Mouse (Mus musculus): Measurements from ENCODE around the gene Rbm14. TPM values are rescaled to one million over a fixed set of nuclear protein-coding genes. Genes with fewer than 3 reads are reported as not detected.

Gene Rbm14
- 13.7 TPM for polyA plus RNA-seq (2014; fragmentation: Illumina TruSeq; extraction: RNeasy Lipid Tissue Mini Kit (QIAGEN cat#74804); ENCODE audit: insufficient read depth, low read depth, low replicate concordance)

GRCm38 (mm10) chr19:4811063-4811908 is at the start of gene Rbm14, which contains the start of gene Gm21992:
Gene Rbm14 (minus strand): TSS chr19:4811634.
Gene Gm21992 (minus strand): TSS chr19:4811612.

DNA sequence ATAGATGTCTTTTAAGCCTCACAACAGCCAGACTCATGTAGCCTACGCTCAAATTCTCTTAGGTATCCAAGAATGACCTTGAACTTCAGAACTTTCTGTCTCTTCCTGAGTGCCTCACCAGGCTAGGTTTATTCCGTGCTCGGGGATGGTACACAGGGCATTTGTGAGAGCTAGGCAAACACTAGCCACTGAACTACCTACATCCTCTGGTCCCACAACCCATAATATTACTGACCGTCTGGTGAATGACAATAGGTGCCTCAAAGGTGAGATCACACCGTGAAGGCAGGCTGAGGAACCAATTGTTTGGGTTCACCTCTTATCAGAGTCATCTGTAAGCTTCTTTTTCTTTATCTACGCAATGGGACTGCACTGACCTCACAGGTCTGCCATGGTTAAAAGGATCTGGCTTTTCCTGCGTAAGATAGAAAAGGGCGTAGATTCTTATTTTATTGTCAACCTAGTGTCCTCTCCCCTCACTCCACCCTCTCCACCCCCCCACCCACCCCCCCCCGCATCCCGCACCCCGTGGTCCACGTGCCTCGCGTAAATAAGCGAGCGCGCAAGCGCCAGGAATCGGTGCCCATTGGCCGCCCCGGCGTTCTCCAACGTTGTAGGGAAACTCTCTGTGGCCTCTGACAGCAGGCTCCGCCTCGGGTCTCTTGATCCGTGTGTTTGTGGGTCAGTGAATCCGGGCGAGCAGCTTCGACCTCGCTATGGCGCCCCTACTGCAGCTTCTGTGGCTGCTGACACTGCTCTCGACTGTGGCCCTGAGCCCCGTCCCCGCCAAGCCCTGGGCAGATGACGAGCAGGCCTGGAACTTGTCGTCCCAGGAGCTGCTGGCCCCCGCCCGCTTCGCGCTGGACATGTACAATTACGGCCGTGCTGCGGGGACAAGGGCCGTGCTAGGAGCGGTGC is 43.4 kb upstream of the Rbm14 start, which contains the start of gene Ctsf:
Gene Ctsf, plus strand, starts transcription at position 579 of the 918 bp plus-strand sequence.

GRCm38 (mm10) chr19:4839149-4839548 is 27.7 kb upstream of the Rbm14 start, which contains the start of the genes Ccs and Ccdc87:
Gene Ccs (minus strand): TSS chr19:4839332.
Gene Ccdc87 (plus strand): TSS chr19:4839366.

GRCm38 (mm10) chr19:4793831-4794422 is 17.5 kb downstream of the Rbm14 start, which contains the start of gene Rbm4:
Gene Rbm4 (minus strand): TSS chr19:4793901.

GRCm38 (mm10) chr19:4756193-4756911 is 55.1 kb downstream of the Rbm14 start, which contains the start of gene Rbm4b:
Gene Rbm4b (plus strand): TSS chr19:4756497.

Other genes starting within 250 kb of the Rbm14 start
- gene Lrfn4, start 196.0 kb downstream of the Rbm14 start, polyA plus RNA-seq (2014; fragmentation: Illumina TruSeq; extraction: RNeasy Lipid Tissue Mini Kit (QIAGEN cat#74804); ENCODE audit: insufficient read depth, low read depth, low replicate concordance) = 5.6 TPM
- gene Rce1, start 186.0 kb downstream of the Rbm14 start, polyA plus RNA-seq (2014; fragmentation: Illumina TruSeq; extraction: RNeasy Lipid Tissue Mini Kit (QIAGEN cat#74804); ENCODE audit: insufficient read depth, low read depth, low replicate concordance) = 33.1 TPM
- not detected for gene Gm960, start 113.0 kb downstream of the Rbm14 start, polyA plus RNA-seq (2014; fragmentation: Illumina TruSeq; extraction: RNeasy Lipid Tissue Mini Kit (QIAGEN cat#74804); ENCODE audit: insufficient read depth, low read depth, low replicate concordance)
- 0.83 TPM for gene Sptbn2, start 100.5 kb downstream of the Rbm14 start, polyA plus RNA-seq (2014; fragmentation: Illumina TruSeq; extraction: RNeasy Lipid Tissue Mini Kit (QIAGEN cat#74804); ENCODE audit: insufficient read depth, low read depth, low replicate concordance)
- 10.1 TPM for gene Rbm4b, start 55.1 kb downstream of the Rbm14 start, polyA plus RNA-seq (2014; fragmentation: Illumina TruSeq; extraction: RNeasy Lipid Tissue Mini Kit (QIAGEN cat#74804); ENCODE audit: insufficient read depth, low read depth, low replicate concordance)
- gene Rbm4, start 17.7 kb downstream of the Rbm14 start, polyA plus RNA-seq (2014; fragmentation: Illumina TruSeq; extraction: RNeasy Lipid Tissue Mini Kit (QIAGEN cat#74804); ENCODE audit: insufficient read depth, low read depth, low replicate concordance) = 17.9 TPM
- gene Gm21992, start within 50 bp of the Rbm14 start, polyA plus RNA-seq (2014; fragmentation: Illumina TruSeq; extraction: RNeasy Lipid Tissue Mini Kit (QIAGEN cat#74804); ENCODE audit: insufficient read depth, low read depth, low replicate concordance) = 4.7 TPM
- gene Ccs, start 27.7 kb upstream of the Rbm14 start, polyA plus RNA-seq (2014; fragmentation: Illumina TruSeq; extraction: RNeasy Lipid Tissue Mini Kit (QIAGEN cat#74804); ENCODE audit: insufficient read depth, low read depth, low replicate concordance) = 48.3 TPM
- gene Ccdc87, start 27.7 kb upstream of the Rbm14 start, polyA plus RNA-seq (2014; fragmentation: Illumina TruSeq; extraction: RNeasy Lipid Tissue Mini Kit (QIAGEN cat#74804); ENCODE audit: insufficient read depth, low read depth, low replicate concordance) = 0.45 TPM
- gene Ctsf, start 43.5 kb upstream of the Rbm14 start, polyA plus RNA-seq (2014; fragmentation: Illumina TruSeq; extraction: RNeasy Lipid Tissue Mini Kit (QIAGEN cat#74804); ENCODE audit: insufficient read depth, low read depth, low replicate concordance) = 27.8 TPM
- gene Actn3, start 66.3 kb upstream of the Rbm14 start, polyA plus RNA-seq (2014; fragmentation: Illumina TruSeq; extraction: RNeasy Lipid Tissue Mini Kit (QIAGEN cat#74804); ENCODE audit: insufficient read depth, low read depth, low replicate concordance) = 0.66 TPM
- gene Zdhhc24, start 67.0 kb upstream of the Rbm14 start, polyA plus RNA-seq (2014; fragmentation: Illumina TruSeq; extraction: RNeasy Lipid Tissue Mini Kit (QIAGEN cat#74804); ENCODE audit: insufficient read depth, low read depth, low replicate concordance) = 6.0 TPM
- 2.2 TPM for gene Bbs1, start 95.0 kb upstream of the Rbm14 start, polyA plus RNA-seq (2014; fragmentation: Illumina TruSeq; extraction: RNeasy Lipid Tissue Mini Kit (QIAGEN cat#74804); ENCODE audit: insufficient read depth, low read depth, low replicate concordance)
- gene Dpp3, start 116.7 kb upstream of the Rbm14 start, polyA plus RNA-seq (2014; fragmentation: Illumina TruSeq; extraction: RNeasy Lipid Tissue Mini Kit (QIAGEN cat#74804); ENCODE audit: insufficient read depth, low read depth, low replicate concordance) = 28.4 TPM
- 1.2 TPM for gene Peli3, start 131.5 kb upstream of the Rbm14 start, polyA plus RNA-seq (2014; fragmentation: Illumina TruSeq; extraction: RNeasy Lipid Tissue Mini Kit (QIAGEN cat#74804); ENCODE audit: insufficient read depth, low read depth, low replicate concordance)
- 50.4 TPM for gene Mrpl11, start 150.5 kb upstream of the Rbm14 start, polyA plus RNA-seq (2014; fragmentation: Illumina TruSeq; extraction: RNeasy Lipid Tissue Mini Kit (QIAGEN cat#74804); ENCODE audit: insufficient read depth, low read depth, low replicate concordance)
- 0.14 TPM for gene Npas4, start 178.7 kb upstream of the Rbm14 start, polyA plus RNA-seq (2014; fragmentation: Illumina TruSeq; extraction: RNeasy Lipid Tissue Mini Kit (QIAGEN cat#74804); ENCODE audit: insufficient read depth, low read depth, low replicate concordance)
- gene Slc29a2, start 212.2 kb upstream of the Rbm14 start, polyA plus RNA-seq (2014; fragmentation: Illumina TruSeq; extraction: RNeasy Lipid Tissue Mini Kit (QIAGEN cat#74804); ENCODE audit: insufficient read depth, low read depth, low replicate concordance) = 0.84 TPM
- 24.4 TPM for gene B4gat1, start 227.2 kb upstream of the Rbm14 start, polyA plus RNA-seq (2014; fragmentation: Illumina TruSeq; extraction: RNeasy Lipid Tissue Mini Kit (QIAGEN cat#74804); ENCODE audit: insufficient read depth, low read depth, low replicate concordance)
- gene AC124502.3, start 227.3 kb upstream of the Rbm14 start, polyA plus RNA-seq (2014; fragmentation: Illumina TruSeq; extraction: RNeasy Lipid Tissue Mini Kit (QIAGEN cat#74804); ENCODE audit: insufficient read depth, low read depth, low replicate concordance) = 0.81 TPM
- 35.6 TPM for gene Brms1, start 229.7 kb upstream of the Rbm14 start, polyA plus RNA-seq (2014; fragmentation: Illumina TruSeq; extraction: RNeasy Lipid Tissue Mini Kit (QIAGEN cat#74804); ENCODE audit: insufficient read depth, low read depth, low replicate concordance)
- 1.4 TPM for gene Rin1, start 238.8 kb upstream of the Rbm14 start, polyA plus RNA-seq (2014; fragmentation: Illumina TruSeq; extraction: RNeasy Lipid Tissue Mini Kit (QIAGEN cat#74804); ENCODE audit: insufficient read depth, low read depth, low replicate concordance)

All from lung, adult 10 weeks (tissue).